Mouse (Mus musculus) lung, embryonic 16.5 days (tissue): ENCODE measurements around the gene Hba-a2. TPM values are rescaled to one million over a fixed set of nuclear protein-coding genes. Genes with fewer than 3 reads are reported as not detected.

Experiments
- ATAC-seq: fragments of 200-750 bp; cut with Nextera tagmentation; 2 replicates; pipeline ENCODE4 v1.8.0; 2017; ENCODE audit warnings: low read depth, mild to moderate bottlenecking, moderate library complexity
- H3K27ac ChIP-seq: fragments of 300-500 bp; sonication (generic); 2 replicates; pipeline ENCODE4 v1.5.1; 2014; ENCODE audit warnings: mild to moderate bottlenecking, control low read depth, low read length
- H3K27me3 ChIP-seq: fragments of 300-500 bp; sonication (generic); 2 replicates; pipeline ENCODE4 v1.6.1; 2014; ENCODE audit warnings: low read depth, low read length, mixed read lengths; ENCODE audit not compliant: control insufficient read depth, insufficient read depth
- H3K36me3 ChIP-seq: fragments of 300-500 bp; sonication (generic); 2 replicates; pipeline ENCODE4 v1.6.1; 2014; ENCODE audit warnings: low read length; ENCODE audit not compliant: control insufficient read depth, insufficient read depth
- H3K4me1 ChIP-seq: fragments of 300-500 bp; sonication (generic); replicated peaks from 2 replicates; pipeline ENCODE4 v1.6.1; 2014; ENCODE audit warnings: low read length, mixed read lengths; ENCODE audit not compliant: control insufficient read depth, insufficient read depth
- H3K4me2 ChIP-seq: fragments of 300-500 bp; sonication (generic); 2 replicates; pipeline ENCODE4 v1.6.1; 2014; ENCODE audit warnings: low read depth, low read length, control low read depth
- H3K4me3 ChIP-seq: fragments of 300-500 bp; sonication (generic); 2 replicates; pipeline ENCODE4 v1.5.1; 2014; ENCODE audit warnings: mild to moderate bottlenecking, low read length, control low read depth
- H3K9ac ChIP-seq: fragments of 300-500 bp; sonication (generic); 2 replicates; pipeline ENCODE4 v1.6.1; 2014; ENCODE audit warnings: low read length, control low read depth
- H3K9me3 ChIP-seq: fragments of 300-500 bp; sonication (generic); 2 replicates; pipeline ENCODE4 v1.6.1; 2016; ENCODE audit warnings: low read length; ENCODE audit not compliant: control insufficient read depth
- WGBS: fragments of 180-500 bp; shearing (Covaris S2); extraction: QIAGEN DNeasy Blood & Tissue Kit; methylation state at CpG from one replicate; pipeline ENCODE4 v1.1.7; 2014; 5-methylcytosine and 5-hydroxymethylcytosine counted together
- polyA plus RNA-seq: library from polyadenylated mRNA; unstranded; fragments of >200 nt; fragmentation: Nextera tagmentation; extraction: Ambion mirVana; gene quantifications from 2 replicates; pipeline ENCODE4 v1.2.1, GENCODE M21; 2015

Hba-a2 gene
- polyA plus RNA-seq, 1 experiment from 2014 or later = 22,746 TPM

GRCm38 (mm10) chr11:32303455-32303854 is 7.2 kb downstream of the Hba-a2 start:
- H3K36me3 ChIP-seq = no peaks in the 10 kb centered on the region
- no peak overlapping the region for H3K4me2 ChIP-seq
- H3K9me3 ChIP-seq = no peaks in the 10 kb centered on the region
- no peak overlapping the region for H3K27ac ChIP-seq
- no peak overlapping the region for H3K9ac ChIP-seq
- H3K27me3 ChIP-seq = peaks cover 3% of the 10 kb centered on the region; the same call in 1 of the 2 replicates
- no peak overlapping the region for H3K4me3 ChIP-seq
- ATAC-seq = no peak
- no peaks in the 10 kb centered on the region for H3K4me1 ChIP-seq
- WGBS = 74% methylated on average over 1 of the region's 1 CpGs

- WGBS = 80% methylated on average over 1 of the region's 1 CpGs
- H3K36me3 ChIP-seq = no peaks in the 10 kb centered on the region
- H3K4me2 ChIP-seq = no peak overlapping the region
- H3K27ac ChIP-seq = no peak overlapping the region
- no peaks in the 10 kb centered on the region for H3K4me1 ChIP-seq
- H3K9ac ChIP-seq = no peak overlapping the region
- ATAC-seq = no peak
- H3K9me3 ChIP-seq = no peaks in the 10 kb centered on the region
- no peak overlapping the region for H3K4me3 ChIP-seq
- no peaks in the 10 kb centered on the region; the same call in 1 of the 2 replicates for H3K27me3 ChIP-seq
Observed at GRCm38 (mm10) chr11:32307006-32307405, 10.7 kb downstream of the Hba-a2 start.

- H3K36me3 ChIP-seq = no peaks in the 10 kb centered on the region
- 68% methylated on average over 4 of the region's 4 CpGs for WGBS
- no peak overlapping the region for H3K27ac ChIP-seq
- H3K9ac ChIP-seq = no peak overlapping the region
- no peaks in the 10 kb centered on the region for H3K4me1 ChIP-seq
- no peak overlapping the region for H3K4me2 ChIP-seq
- no peaks in the 10 kb centered on the region for H3K27me3 ChIP-seq
- no peak overlapping the region for H3K4me3 ChIP-seq
- ATAC-seq = no peak
- H3K9me3 ChIP-seq = no peaks in the 10 kb centered on the region
Observed at GRCm38 (mm10) chr11:32309446-32309845, 13.2 kb downstream of the Hba-a2 start.

- Histone ChIP-seq H3K27me3 (no peaks in the 10 kb centered on the region), H3K9ac (no peak overlapping the region), H3K4me1 (no peaks in the 10 kb centered on the region), H3K36me3 (no peaks in the 10 kb centered on the region), H3K9me3 (no peaks in the 10 kb centered on the region), H3K4me3 (no peak overlapping the region), H3K27ac (no peak overlapping the region), H3K4me2 (no peak overlapping the region)
- WGBS = 47% methylated on average over 3 of the region's 3 CpGs
- no peak for ATAC-seq
Observed at GRCm38 (mm10) chr11:32309928-32310327, 13.6 kb downstream of the Hba-a2 start.

GRCm38 (mm10) chr11:32316009-32316408 is 19.7 kb downstream of the Hba-a2 start:
- ATAC-seq = no peak
- H3K27ac ChIP-seq = no peak overlapping the region
- H3K27me3 ChIP-seq = no peaks in the 10 kb centered on the region
- no peaks in the 10 kb centered on the region for H3K36me3 ChIP-seq
- no peak overlapping the region for H3K9ac ChIP-seq
- 77% methylated on average over 3 of the region's 3 CpGs for WGBS
- no peaks in the 10 kb centered on the region for H3K4me1 ChIP-seq
- no peaks in the 10 kb centered on the region for H3K9me3 ChIP-seq
- H3K4me3 ChIP-seq = no peak overlapping the region
- no peak overlapping the region for H3K4me2 ChIP-seq

GRCm38 (mm10) chr11:32320507-32321195 is 24.4 kb downstream of the Hba-a2 start:
- WGBS = 59% methylated on average over 11 of the region's 11 CpGs
- no peak overlapping the region for H3K4me2 ChIP-seq
- no peak overlapping the region for H3K27ac ChIP-seq
- H3K4me3 ChIP-seq = no peak overlapping the region
- H3K27me3 ChIP-seq = no peaks in the 10 kb centered on the region
- no peaks in the 10 kb centered on the region; the same call in 1 of the 2 replicates for H3K4me1 ChIP-seq
- no peak overlapping the region for H3K9ac ChIP-seq
- H3K9me3 ChIP-seq = no peaks in the 10 kb centered on the region
- no peak; the same call in 1 of the 2 replicates for ATAC-seq
- H3K36me3 ChIP-seq = no peaks in the 10 kb centered on the region

- H3K27ac ChIP-seq = no peak overlapping the region
- H3K9me3 ChIP-seq = no peaks in the 10 kb centered on the region
- 35% methylated on average over 8 of the region's 8 CpGs for WGBS
- 0 out of 2 replicates have a peak, but pooled peaks have one; percentile 29 for ATAC-seq
- H3K4me1 ChIP-seq = no peaks in the 10 kb centered on the region; the same call in 1 of the 2 replicates
- H3K27me3 ChIP-seq = no peaks in the 10 kb centered on the region
- no peak overlapping the region for H3K4me3 ChIP-seq
- no peak overlapping the region for H3K4me2 ChIP-seq
- no peak overlapping the region for H3K9ac ChIP-seq
- no peaks in the 10 kb centered on the region for H3K36me3 ChIP-seq
Observed at GRCm38 (mm10) chr11:32321196-32321565, 24.9 kb downstream of the Hba-a2 start.

GRCm38 (mm10) chr11:32324609-32325008 is 28.3 kb downstream of the Hba-a2 start:
- Histone ChIP-seq H3K9ac (peak overlapping the region; percentile 58), H3K4me2 (peak overlapping the region; percentile 55), H3K9me3 (no peaks in the 10 kb centered on the region), H3K27me3 (no peaks in the 10 kb centered on the region), H3K27ac (no peak overlapping the region), H3K4me1 (no peaks in the 10 kb centered on the region; the same call in 1 of the 2 replicates), H3K36me3 (no peaks in the 10 kb centered on the region), H3K4me3 (peak overlapping the region; percentile 31; the same call in 1 of the 2 replicates)
- peak; percentile 84 for ATAC-seq
- WGBS = 8% methylated on average over 15 of the region's 15 CpGs

- peak; percentile 72 for ATAC-seq
- Histone ChIP-seq H3K27ac (0 out of 2 replicates have a peak overlapping the region, but pooled peaks have one; percentile 42), H3K9me3 (no peaks in the 10 kb centered on the region; the same call in 1 of the 2 replicates), H3K4me3 (no peak overlapping the region), H3K4me1 (peaks cover 14% of the 10 kb centered on the region; the same call in 1 of the 2 replicates), H3K36me3 (no peaks in the 10 kb centered on the region), H3K9ac (no peak overlapping the region), H3K4me2 (no peak overlapping the region), H3K27me3 (no peaks in the 10 kb centered on the region)
- WGBS = 56% methylated on average over 6 of the region's 6 CpGs
Observed at GRCm38 (mm10) chr11:32331075-32331474, 34.8 kb downstream of the Hba-a2 start.
